Mouse (Mus musculus) brain, embryonic 14.5 days (tissue): ENCODE measurements around the gene Nptn.

Source experiments
- CTCF ChIP-seq: fragments of 200-500 bp; IDR thresholded peaks from 2 replicates; pipeline ENCODE4 v1.5.1; 2012; ENCODE audit warnings: inconsistent platforms, mild to moderate bottlenecking, moderate library complexity, borderline replicate concordance; ENCODE audit not compliant: insufficient read depth, insufficient read length; ENCODE audit errors: extremely low read depth
- POLR2A ChIP-seq: fragments of 200-500 bp; IDR thresholded peaks from 2 replicates; pipeline ENCODE4 v1.6.1; 2012; ENCODE audit warnings: mild to moderate bottlenecking, inconsistent platforms, borderline replicate concordance; ENCODE audit not compliant: poor library complexity, insufficient read depth, insufficient read length, severe bottlenecking; ENCODE audit errors: extremely low read depth

GRCm38 (mm10) chr9:58615064-58615938 lies 33.3 kb downstream of the Nptn start:
- no peak for TF ChIP-seq CTCF
- no peak for TF ChIP-seq POLR2A
